Mouse (Mus musculus): Measurements from ENCODE around the gene Fxyd3.
A peak's percentile ranks its signal among the peaks of the same experiment; 100 is the strongest.

GRCm38 (mm10) chr7:31034789-31035188 lies 41.7 kb downstream of the Fxyd3 start:
- peak; percentile 69; the same call in 1 of the 2 replicates for TF ChIP-seq CTCF (IDR thresholded peaks at IDR 0.05; ENCODE audit: control insufficient read depth, insufficient read depth, insufficient replicate concordance, low read depth, low read length)
- no peak for TF ChIP-seq POLR2A (IDR thresholded peaks at IDR 0.05; ENCODE audit: control insufficient read depth, low read depth, low read length)

All from testis, adult 2 months (tissue).